Mouse (Mus musculus) small intestine, adult 2 months (tissue): Measurements from ENCODE around the gene Pla2g1b. TPM values are rescaled to one million over a fixed set of nuclear protein-coding genes. Genes with fewer than 3 reads are reported as not detected.
"Not testable (repeated sequence)": the region's sequence is repeated elsewhere in the genome, so short reads cannot be mapped to it uniquely, and the experiment has no call there.

Source experiments
- H3K27ac ChIP-seq: fragments of 200-500 bp; 2 replicates; pipeline ENCODE4 v1.5.1; 2012; ENCODE audit warnings: low read depth, low read length, control low read depth, inconsistent platforms; ENCODE audit not compliant: insufficient read depth
- H3K27me3 ChIP-seq: fragments of 200-500 bp; 2 replicates; pipeline ENCODE4 v1.6.1; 2012; ENCODE audit warnings: mild to moderate bottlenecking, moderate library complexity, low read length, inconsistent platforms; ENCODE audit not compliant: control insufficient read depth, insufficient read depth
- H3K36me3 ChIP-seq: fragments of 200-500 bp; 2 replicates; pipeline ENCODE4 v1.6.1; 2012; ENCODE audit warnings: mild to moderate bottlenecking, low read length, control low read depth, inconsistent platforms; ENCODE audit not compliant: control insufficient read depth, insufficient read depth
- H3K4me1 ChIP-seq: fragments of 200-500 bp; 2 replicates; pipeline ENCODE4 v1.6.1; 2012; ENCODE audit warnings: low read length, inconsistent platforms, mixed read lengths; ENCODE audit not compliant: control insufficient read depth, insufficient read depth, insufficient read length
- H3K4me3 ChIP-seq: fragments of 200-500 bp; 2 replicates; pipeline ENCODE4 v1.5.1; 2012; ENCODE audit warnings: low read depth, mild to moderate bottlenecking, control low read depth, inconsistent platforms, low read length, moderate library complexity
- CTCF ChIP-seq: fragments of 200-500 bp; IDR thresholded peaks from 2 replicates; pipeline ENCODE4 v1.5.1; 2012; ENCODE audit warnings: low read depth, mild to moderate bottlenecking, control low read depth, inconsistent platforms, low read length, moderate library complexity, mixed read lengths; ENCODE audit not compliant: insufficient replicate concordance, insufficient read length; ENCODE audit errors: extremely low read depth
- POLR2A ChIP-seq: fragments of 200-500 bp; IDR thresholded peaks from 2 replicates; pipeline ENCODE4 v1.6.1; 2012; ENCODE audit warnings: low read depth, mild to moderate bottlenecking, control low read depth, inconsistent platforms, low read length, moderate library complexity
- WGBS: fragments of 180-500 bp; shearing (Covaris S2); methylation state at CpG from one replicate; pipeline ENCODE4 v1.1.7; 2018; 5-methylcytosine and 5-hydroxymethylcytosine counted together
- polyA plus RNA-seq: library from polyadenylated mRNA; depleted of rRNA; stranded (reverse); fragments of >200 nt; gene quantifications from 2 replicates; pipeline ENCODE4 v1.2.3, GENCODE M21; 2012; rRNA removed

The Pla2g1b gene
- polyA plus RNA-seq, 1 experiment: 5.2 TPM

- peaks cover 39% of the 10 kb centered on the region for H3K4me1 ChIP-seq
These were observed 51.4 kb downstream of the Pla2g1b start for GRCm38 (mm10) chr5:115517501-115517900.

GRCm38 (mm10) chr5:115518214-115518613 is 52.2 kb downstream of the Pla2g1b start:
- H3K4me1 ChIP-seq: peaks cover 44% of the 10 kb centered on the region
- H3K36me3 ChIP-seq, H3K27me3 ChIP-seq, H3K4me3 ChIP-seq, H3K27ac ChIP-seq: not testable (repeated sequence)
- 96% methylated on average over 8 of the region's 8 CpGs for WGBS

More at GRCm38 (mm10) chr5:115517501-115517900, 51.4 kb downstream of the Pla2g1b start:
- WGBS: 73% methylated on average over 9 of the region's 9 CpGs
- TF ChIP-seq POLR2A: no peak
- TF ChIP-seq CTCF: no peak
- H3K27me3 ChIP-seq: no peaks in the 10 kb centered on the region
- H3K27ac ChIP-seq: no peak overlapping the region
- no peak overlapping the region for H3K4me3 ChIP-seq
- H3K36me3 ChIP-seq: peaks cover 4% of the 10 kb centered on the region

GRCm38 (mm10) chr5:115520325-115520869 is 54.3 kb downstream of the Pla2g1b start:
- 46% methylated on average over 21 of the region's 21 CpGs for WGBS

GRCm38 (mm10) chr5:115521553-115522461 is 55.7 kb downstream of the Pla2g1b start:
- peaks cover 41% of the 10 kb centered on the region for H3K4me1 ChIP-seq
- peaks cover 4% of the 10 kb centered on the region for H3K36me3 ChIP-seq
- H3K27ac ChIP-seq: peak overlapping the region; percentile 93
- peak overlapping the region; percentile 58 for H3K4me3 ChIP-seq
- no peaks in the 10 kb centered on the region for H3K27me3 ChIP-seq
- TF ChIP-seq CTCF: no peak
- TF ChIP-seq POLR2A: 0 out of 2 replicates have a peak, but pooled peaks have one; percentile 22
- 9% methylated on average over 20 of the region's 21 CpGs for WGBS

More at GRCm38 (mm10) chr5:115520325-115520869, 54.3 kb downstream of the Pla2g1b start:
- Histone ChIP-seq H3K4me3 (peak overlapping the region; percentile 22), H3K27ac (peak overlapping the region; percentile 93), H3K27me3 (no peaks in the 10 kb centered on the region), H3K36me3 (peaks cover 4% of the 10 kb centered on the region), H3K4me1 (peaks cover 41% of the 10 kb centered on the region)
- TF ChIP-seq POLR2A (no peak), CTCF (no peak)

GRCm38 (mm10) chr5:115522531-115522930 is 56.5 kb downstream of the Pla2g1b start:
- 83% methylated on average over 4 of the region's 4 CpGs for WGBS
- Histone ChIP-seq H3K4me3 (no peak overlapping the region), H3K36me3 (peaks cover 2% of the 10 kb centered on the region), H3K27ac (peak overlapping the region; percentile 64), H3K4me1 (peaks cover 37% of the 10 kb centered on the region), H3K27me3 (no peaks in the 10 kb centered on the region)
- TF ChIP-seq POLR2A (no peak; the same call in 1 of the 2 replicates), CTCF (no peak)

GRCm38 (mm10) chr5:115522981-115523499 is 57.0 kb downstream of the Pla2g1b start:
- no peaks in the 10 kb centered on the region for H3K27me3 ChIP-seq
- peak overlapping the region; percentile 64 for H3K27ac ChIP-seq
- H3K4me1 ChIP-seq: peaks cover 36% of the 10 kb centered on the region
- no peak for TF ChIP-seq CTCF
- TF ChIP-seq POLR2A: peak; percentile 25; the same call in 1 of the 2 replicates
- H3K36me3 ChIP-seq: peaks cover 1% of the 10 kb centered on the region; the same call in 1 of the 2 replicates
- 33% methylated on average over 15 of the region's 15 CpGs for WGBS
- no peak overlapping the region for H3K4me3 ChIP-seq

- Histone ChIP-seq H3K4me3 (no peak overlapping the region), H3K27me3 (no peaks in the 10 kb centered on the region), H3K27ac (0 out of 2 replicates have a peak overlapping the region, but pooled peaks have one; percentile 64), H3K4me1 (peaks cover 36% of the 10 kb centered on the region), H3K36me3 (no peaks in the 10 kb centered on the region)
- 64% methylated on average over 15 of the region's 15 CpGs for WGBS
- TF ChIP-seq CTCF (no peak), POLR2A (no peak)
These were observed 57.9 kb downstream of the Pla2g1b start for GRCm38 (mm10) chr5:115523971-115524370.

Other genes with a start within 250 kb of the Pla2g1b start
- gene Pop5, start 230.4 kb upstream of the Pla2g1b start, polyA plus RNA-seq: 68.6 and 74.5 TPM in 2 replicates
- gene Rnf10, start 193.4 kb upstream of the Pla2g1b start, polyA plus RNA-seq: 80.5 and 148 TPM in 2 replicates
- gene Coq5, start 186.6 kb upstream of the Pla2g1b start, polyA plus RNA-seq: 4.8 and 6.6 TPM in 2 replicates
- gene Dynll1, start 165.3 kb upstream of the Pla2g1b start, polyA plus RNA-seq: 54.5 and 78.1 TPM in 2 replicates
- gene Srsf9, start 139.1 kb upstream of the Pla2g1b start, polyA plus RNA-seq: 16.9 and 38.0 TPM in 2 replicates
- 3.3 and 6.0 TPM in 2 replicates for gene Gatc, start 125.1 kb upstream of the Pla2g1b start, polyA plus RNA-seq
- gene Triap1, start 125.0 kb upstream of the Pla2g1b start, polyA plus RNA-seq: 3.2 and 5.9 TPM in 2 replicates
- gene Cox6a1, start 117.3 kb upstream of the Pla2g1b start, polyA plus RNA-seq: 6,016 and 7,190 TPM in 2 replicates
- gene Msi1, start 36.7 kb upstream of the Pla2g1b start, polyA plus RNA-seq: 4.6 and 9.0 TPM in 2 replicates
- 9.9 and 13.6 TPM in 2 replicates for gene Sirt4, start 18.5 kb downstream of the Pla2g1b start, polyA plus RNA-seq
- gene Pxn, start 40.4 kb downstream of the Pla2g1b start, polyA plus RNA-seq: 65.1 and 136 TPM in 2 replicates
- gene Rplp0, start 93.2 kb downstream of the Pla2g1b start, polyA plus RNA-seq: 1,193 and 2,017 TPM in 2 replicates
- gene Gcn1l1, start 99.0 kb downstream of the Pla2g1b start, polyA plus RNA-seq: 26.4 and 30.7 TPM in 2 replicates
- gene Rab35, start 165.6 kb downstream of the Pla2g1b start, polyA plus RNA-seq: 28.4 and 50.8 TPM in 2 replicates